ENCODE assay signal across 21 mouse cellular contexts in genomic region chr2:179410866-179411561, GRCm38 (mm10). TPM values are rescaled to one million over a fixed set of nuclear protein-coding genes. Genes with fewer than 3 reads are reported as not detected.
"Had no signal": no experiment of that assay in that cellular context is flagged by ENCODE, and none has a peak within 500 bp of the region (broad histone marks: within the 10 kb centered on the region; RNA-seq: fewer than 3 reads in every experiment).

No protein-coding gene starts in this region.

- DNase-seq: liver, postnatal 0 days; lung, adult 2 months; lung, postnatal 14 days; lung, postnatal 36 days; right cerebral cortex, postnatal 14 days; thymus, adult 2 months; thymus, postnatal 25 days; thymus, postnatal 4 days had no signal

- H3K4me1 ChIP-seq: liver, embryonic 15.5 days; megakaryocyte, embryonic 14.5 days; midbrain, embryonic 13.5 days; midbrain, embryonic 15.5 days; neural tube, embryonic 12.5 days; stomach, embryonic 15.5 days had no signal

- H3K9me3 ChIP-seq: liver, embryonic 15.5 days; lung, embryonic 15.5 days; midbrain, embryonic 13.5 days; midbrain, embryonic 15.5 days; neural tube, embryonic 12.5 days; stomach, embryonic 15.5 days had no signal

- H3K27ac ChIP-seq: liver, embryonic 15.5 days; lung, embryonic 15.5 days; macrophage; midbrain, embryonic 13.5 days; midbrain, embryonic 15.5 days; neural tube, embryonic 12.5 days; stomach, embryonic 15.5 days had no signal

- H3K27me3 ChIP-seq: liver, embryonic 15.5 days; lung, embryonic 15.5 days; megakaryocyte, embryonic 14.5 days; midbrain, embryonic 13.5 days; midbrain, embryonic 15.5 days; neural tube, embryonic 12.5 days; stomach, embryonic 15.5 days had no signal

- ATAC-seq: liver, postnatal 0 days; lung, postnatal 0 days; midbrain, embryonic 13.5 days; midbrain, embryonic 15.5 days had no signal

- H3K36me3 ChIP-seq: liver, embryonic 15.5 days; lung, embryonic 15.5 days; midbrain, embryonic 13.5 days; midbrain, embryonic 15.5 days; neural tube, embryonic 12.5 days; stomach, embryonic 15.5 days had no signal

- H3K4me3 ChIP-seq: liver, embryonic 15.5 days; lung, embryonic 15.5 days; megakaryocyte, embryonic 14.5 days; midbrain, embryonic 13.5 days; midbrain, embryonic 15.5 days; neural tube, embryonic 12.5 days; stomach, embryonic 15.5 days had no signal

- H3K4me2 ChIP-seq: liver, embryonic 15.5 days; lung, embryonic 15.5 days; midbrain, embryonic 11.5 days; midbrain, embryonic 13.5 days; midbrain, embryonic 15.5 days; neural tube, embryonic 12.5 days; stomach, embryonic 15.5 days had no signal

- H3K9ac ChIP-seq: liver, embryonic 15.5 days; liver, postnatal 0 days; lung, embryonic 15.5 days; midbrain, embryonic 13.5 days; midbrain, embryonic 15.5 days; neural tube, embryonic 12.5 days; stomach, embryonic 15.5 days had no signal

RNA-seq across cellular contexts. Expression of gene Cdh4, which starts 31.2 kb away (rescaled TPM):
- total RNA-seq: megakaryocyte progenitor cell, adult 5-6 weeks; monocyte, adult 5-6 weeks; neutrophil, adult 5-6 weeks had no signal
- polyA plus RNA-seq: macrophage had no signal
